ENCODE assay signal across 8 mouse cellular contexts in genomic region chr16:96159794-96160346, GRCm38 (mm10). TPM values are rescaled to one million over a fixed set of nuclear protein-coding genes. Genes with fewer than 3 reads are reported as not detected.
A peak's percentile ranks its signal among the peaks of the same experiment; 100 is the strongest.
DNase-seq lines count a peak whose midpoint lies in the region; ATAC-seq and TF ChIP-seq lines count a peak whose summit lies in the region.

No protein-coding gene starts in this region.

- no peak for ATAC-seq in heart, embryonic 13.5 days (ENCODE audit: extremely low read depth, insufficient number of reproducible peaks, low FRiP score, low TSS enrichment)
- ATAC-seq in forebrain, embryonic 11.5 days (replicated peaks; ENCODE audit: low FRiP score), result 0 out of 2 replicates have a peak, but pooled peaks have one; percentile 11
- no peak for ATAC-seq in liver, embryonic 13.5 days (ENCODE audit: low read depth)
- ATAC-seq in granulocyte monocyte progenitor cell, adult 5-6 weeks (replicated peaks; ENCODE audit: poor library complexity, severe bottlenecking), result no peak

- H3K27ac ChIP-seq in heart, embryonic 13.5 days (replicated peaks), result peak overlapping the region; percentile 89
- no peak overlapping the region for H3K27ac ChIP-seq in ES-Bruce4 (ENCODE audit: insufficient read depth, low read length)
- H3K27ac ChIP-seq in forebrain, embryonic 11.5 days (ENCODE audit: low read depth, low read length), result no peak overlapping the region
- no peak overlapping the region for H3K27ac ChIP-seq in liver, embryonic 13.5 days

- peaks cover 25% of the 10 kb centered on the region for H3K36me3 ChIP-seq in heart, embryonic 13.5 days
- no peaks in the 10 kb centered on the region for H3K36me3 ChIP-seq in ES-Bruce4 (ENCODE audit: control insufficient read depth, insufficient read depth, low read length, poor library complexity, severe bottlenecking)
- no peaks in the 10 kb centered on the region for H3K36me3 ChIP-seq in forebrain, embryonic 11.5 days (ENCODE audit: control insufficient read depth, insufficient read depth, low read length)
- 0 out of 2 replicates have a peak, but pooled peaks cover 5% of the 10 kb centered on the region for H3K36me3 ChIP-seq in liver, embryonic 13.5 days

- intact Hi-C loops in heart, postnatal 36 days (cut with DNase I), result loop anchor here (2.0 to 5.0 kb wide), 2 partner anchors 31 to 182 kb away; no protein-coding TSS in a partner anchor

- H3K27me3 ChIP-seq in heart, embryonic 13.5 days (replicated peaks), result no peaks in the 10 kb centered on the region
- H3K27me3 ChIP-seq in ES-Bruce4 (ENCODE audit: control insufficient read depth, insufficient read depth, low read length, poor library complexity, severe bottlenecking), result no peaks in the 10 kb centered on the region
- H3K27me3 ChIP-seq in forebrain, embryonic 11.5 days (ENCODE audit: control insufficient read depth, insufficient read depth, low read length), result no peaks in the 10 kb centered on the region
- H3K27me3 ChIP-seq in liver, embryonic 13.5 days, result peaks cover 12% of the 10 kb centered on the region; the same call in 1 of the 2 replicates

- peaks cover 18% of the 10 kb centered on the region for H3K4me1 ChIP-seq in heart, embryonic 13.5 days
- no peaks in the 10 kb centered on the region for H3K4me1 ChIP-seq in ES-Bruce4 (ENCODE audit: control insufficient read depth, insufficient read depth, low read length)
- peaks cover 7% of the 10 kb centered on the region; the same call in 1 of the 2 replicates for H3K4me1 ChIP-seq in forebrain, embryonic 11.5 days (replicated peaks; ENCODE audit: control insufficient read depth, insufficient read depth, low read length)
- peaks cover 12% of the 10 kb centered on the region; the same call in 1 of the 2 replicates for H3K4me1 ChIP-seq in liver, embryonic 13.5 days (replicated peaks)

- peak overlapping the region; percentile 97 for H3K9ac ChIP-seq in heart, embryonic 13.5 days
- peak overlapping the region; percentile 86 for H3K9ac ChIP-seq in ES-Bruce4 (ENCODE audit: low read depth, poor library complexity, severe bottlenecking)
- H3K9ac ChIP-seq in forebrain, embryonic 11.5 days (ENCODE audit: low read length), result peak overlapping the region; percentile 84
- H3K9ac ChIP-seq in liver, embryonic 13.5 days, result peak overlapping the region; percentile 79

- no peak for TF ChIP-seq EP300 in ES-Bruce4 (IDR thresholded peaks at IDR 0.05; ENCODE audit: insufficient read depth, low read depth, low read length)

- H3K9me3 ChIP-seq in heart, embryonic 13.5 days, result no peaks in the 10 kb centered on the region
- H3K9me3 ChIP-seq in ES-Bruce4 (replicated peaks; ENCODE audit: control insufficient read depth, insufficient read depth, low read length, poor library complexity, severe bottlenecking), result no peaks in the 10 kb centered on the region
- H3K9me3 ChIP-seq in forebrain, embryonic 11.5 days (ENCODE audit: control insufficient read depth, low read length), result no peaks in the 10 kb centered on the region
- H3K9me3 ChIP-seq in liver, embryonic 13.5 days (replicated peaks), result no peaks in the 10 kb centered on the region

- DNase-seq in heart, postnatal 36 days, result no peak
- peak; percentile 53 for DNase-seq in forebrain, embryonic 11.5 days (ENCODE audit: low spot score)
- no peak for DNase-seq in liver, embryonic 13.5 days
- DNase-seq in urinary bladder, adult 18-20 months (ENCODE audit: low spot score in 2 of 2), result no peak
- DNase-seq in layer of hippocampus, adult 18-20 months (ENCODE audit: low spot score in 2 of 2), result no peak

- no peak for TF ChIP-seq CTCF in ES-Bruce4 (IDR thresholded peaks at IDR 0.05; ENCODE audit: low read depth, low read length)

- peak overlapping the region; percentile 98 for H3K4me2 ChIP-seq in heart, embryonic 13.5 days
- H3K4me2 ChIP-seq in forebrain, embryonic 11.5 days (ENCODE audit: low read depth, low read length, severe bottlenecking), result peak overlapping the region; percentile 97
- H3K4me2 ChIP-seq in liver, embryonic 13.5 days, result peak overlapping the region; percentile 94

- TF ChIP-seq POLR2A in ES-Bruce4 (IDR thresholded peaks at IDR 0.05; ENCODE audit: insufficient read depth, low read length), result no peak

- peak overlapping the region; percentile 70 for H3K4me3 ChIP-seq in heart, embryonic 13.5 days
- H3K4me3 ChIP-seq in ES-Bruce4 (ENCODE audit: low read depth, low read length), result peak overlapping the region; percentile 65
- H3K4me3 ChIP-seq in forebrain, embryonic 11.5 days (ENCODE audit: low read depth, low read length), result peak overlapping the region; percentile 54; the same call in 1 of the 2 replicates
- peak overlapping the region; percentile 65; the same call in 1 of the 2 replicates for H3K4me3 ChIP-seq in liver, embryonic 13.5 days (replicated peaks)

- 81% methylated on average over 20 of the region's 20 CpGs for whole genome bisulfite sequencing in heart, embryonic 13.5 days
- 85% methylated on average over 20 of the region's 20 CpGs for WGBS in forebrain, embryonic 11.5 days
- WGBS in liver, embryonic 13.5 days (ENCODE audit: insufficient replicate concordance), result 73% methylated on average over 20 of the region's 20 CpGs

RNA-seq across cellular contexts. Expression of gene Wrb, which starts 14.7 kb away (rescaled TPM):
- 64.6 and 71.2 TPM in 2 replicates for polyA plus RNA-seq in heart, embryonic 13.5 days (2015; fragmentation: Nextera tagmentation; extraction: Ambion mirVana)
- 10 to 100 TPM; 14.3 to 15.5 TPM for total RNA-seq in heart, postnatal 36 days (2021)
- polyA plus RNA-seq in ES-Bruce4 (2011; ENCODE audit: insufficient read depth, insufficient read length, low read depth, missing spikeins), result 23.2 and 24.0 TPM in 2 replicates
- 122 and 123 TPM in 2 replicates for polyA plus RNA-seq in forebrain, embryonic 11.5 days (2014; fragmentation: Nextera tagmentation; extraction: Ambion mirVana)
- polyA plus RNA-seq in liver, embryonic 13.5 days (2015; fragmentation: Nextera tagmentation; extraction: Ambion mirVana), result 19.1 and 22.4 TPM in 2 replicates
- total RNA-seq in granulocyte monocyte progenitor cell, adult 5-6 weeks (2014; fragmentation: Nextera tagmentation), result 8.8 and 14.0 TPM in 2 replicates
- total RNA-seq in granulocyte monocyte progenitor cell, adult 5-6 weeks (2017), result 14.1 and 17.4 TPM in 2 replicates
- 10 to 100 TPM; 69.8 to 85.4 TPM for total RNA-seq in layer of hippocampus, adult 18-20 months (2021)

RNA-seq across cellular contexts. Expression of gene Lca5l, which starts 32.2 kb away (rescaled TPM):
- 1.2 and 1.6 TPM in 2 replicates for polyA plus RNA-seq in heart, embryonic 13.5 days (2015; fragmentation: Nextera tagmentation; extraction: Ambion mirVana)
- total RNA-seq in heart, postnatal 36 days (2021), result under 1 TPM; 0.38 to 0.53 TPM
- polyA plus RNA-seq in ES-Bruce4 (2011; ENCODE audit: insufficient read depth, insufficient read length, low read depth, missing spikeins), result 0.25 TPM in 1 of 2 replicates, not detected in the other
- 1.2 TPM in 2 replicates for polyA plus RNA-seq in forebrain, embryonic 11.5 days (2014; fragmentation: Nextera tagmentation; extraction: Ambion mirVana)
- 0.13 and 0.21 TPM in 2 replicates for polyA plus RNA-seq in liver, embryonic 13.5 days (2015; fragmentation: Nextera tagmentation; extraction: Ambion mirVana)
- not detected in 2 replicates for total RNA-seq in granulocyte monocyte progenitor cell, adult 5-6 weeks (2014; fragmentation: Nextera tagmentation)
- total RNA-seq in granulocyte monocyte progenitor cell, adult 5-6 weeks (2017), result not detected in 2 replicates
- 1 to 10 TPM; 1.1 to 1.2 TPM for total RNA-seq in layer of hippocampus, adult 18-20 months (2021)

RNA-seq across cellular contexts. Expression of gene Hmgn1, which starts 32.3 kb away (rescaled TPM):
- 348 and 374 TPM in 2 replicates for polyA plus RNA-seq in heart, embryonic 13.5 days (2015; fragmentation: Nextera tagmentation; extraction: Ambion mirVana)
- total RNA-seq in heart, postnatal 36 days (2021), result 10 to 100 TPM; 45.2 to 52.8 TPM
- 284 and 309 TPM in 2 replicates for polyA plus RNA-seq in ES-Bruce4 (2011; ENCODE audit: insufficient read depth, insufficient read length, low read depth, missing spikeins)
- 882 and 935 TPM in 2 replicates for polyA plus RNA-seq in forebrain, embryonic 11.5 days (2014; fragmentation: Nextera tagmentation; extraction: Ambion mirVana)
- polyA plus RNA-seq in liver, embryonic 13.5 days (2015; fragmentation: Nextera tagmentation; extraction: Ambion mirVana), result 173 and 234 TPM in 2 replicates
- total RNA-seq in granulocyte monocyte progenitor cell, adult 5-6 weeks (2014; fragmentation: Nextera tagmentation), result 112 and 114 TPM in 2 replicates
- 92.2 and 128 TPM in 2 replicates for total RNA-seq in granulocyte monocyte progenitor cell, adult 5-6 weeks (2017)
- total RNA-seq in layer of hippocampus, adult 18-20 months (2021), result 10 to 100 TPM; 82.6 to 83.8 TPM

RNA-seq across cellular contexts. Expression of gene Sh3bgr, which starts 40.4 kb away (rescaled TPM):
- 520 and 554 TPM in 2 replicates for polyA plus RNA-seq in heart, embryonic 13.5 days (2015; fragmentation: Nextera tagmentation; extraction: Ambion mirVana)
- 100 to 1,000 TPM; 335 to 411 TPM for total RNA-seq in heart, postnatal 36 days (2021)
- polyA plus RNA-seq in ES-Bruce4 (2011; ENCODE audit: insufficient read depth, insufficient read length, low read depth, missing spikeins), result 1.6 and 5.6 TPM in 2 replicates
- polyA plus RNA-seq in forebrain, embryonic 11.5 days (2014; fragmentation: Nextera tagmentation; extraction: Ambion mirVana), result 0.76 and 1.3 TPM in 2 replicates
- polyA plus RNA-seq in liver, embryonic 13.5 days (2015; fragmentation: Nextera tagmentation; extraction: Ambion mirVana), result 1.2 and 1.5 TPM in 2 replicates
- not detected in 2 replicates for total RNA-seq in granulocyte monocyte progenitor cell, adult 5-6 weeks (2014; fragmentation: Nextera tagmentation)
- total RNA-seq in granulocyte monocyte progenitor cell, adult 5-6 weeks (2017), result not detected in 2 replicates
- 1 to 10 TPM; 2.0 to 2.6 TPM for total RNA-seq in layer of hippocampus, adult 18-20 months (2021)
